Mouse (Mus musculus): Measurements from ENCODE around the gene Rell1. TPM values are rescaled to one million over a fixed set of nuclear protein-coding genes. Genes with fewer than 3 reads are reported as not detected.

Rell1 gene
- 10 to 100 TPM; 46.0 to 52.3 TPM for total RNA-seq (2023)

DNA sequence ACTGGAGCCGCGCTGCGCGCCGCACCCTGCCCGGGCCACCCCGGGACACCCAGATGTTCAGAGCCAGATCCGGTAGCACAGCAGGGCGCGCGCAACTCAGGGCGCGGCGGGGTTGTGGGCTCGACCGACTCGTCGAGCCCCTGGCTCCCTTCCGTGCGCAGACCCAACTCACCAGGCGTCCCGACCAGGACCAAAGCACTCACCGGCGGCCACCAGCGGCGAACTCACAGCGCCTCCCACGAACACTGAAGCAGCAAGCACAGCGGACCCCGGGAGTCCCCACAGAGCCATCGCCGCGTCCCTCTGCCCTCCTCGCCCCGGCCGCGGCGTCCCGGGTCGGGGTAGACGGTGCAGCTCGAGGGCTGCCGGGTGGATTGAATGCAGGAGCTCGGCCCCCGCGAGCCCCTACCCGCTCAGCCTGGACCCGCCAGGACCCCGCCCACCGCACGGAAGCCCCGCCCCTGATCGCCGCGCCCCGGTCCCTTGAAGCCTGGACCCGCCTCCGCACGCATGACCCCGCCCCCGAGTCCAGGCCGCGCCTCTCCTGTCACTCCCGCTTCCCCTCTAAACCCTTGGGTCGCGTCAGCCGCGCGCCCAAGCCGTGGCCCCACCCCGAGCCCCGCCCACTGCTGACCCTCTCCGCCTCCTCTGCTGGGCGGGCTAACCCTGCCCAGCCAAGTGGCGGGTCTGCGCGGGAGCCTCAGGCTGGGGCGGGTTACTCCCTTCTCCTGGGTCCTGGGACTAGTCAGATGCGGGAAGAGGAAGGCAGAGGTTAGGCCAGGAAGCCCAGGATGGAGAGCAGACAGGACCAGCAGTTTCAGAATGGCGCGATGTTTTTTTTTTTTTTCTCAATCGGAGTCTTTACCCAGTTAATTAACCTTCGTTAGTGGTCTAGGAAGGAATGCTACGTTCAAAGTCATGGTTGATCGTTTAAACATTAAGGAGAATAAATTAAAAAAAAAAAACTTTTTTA, at the start of gene Rell1:
TSS of gene Rell1 (minus strand) at position 455 of the 973 bp plus-strand sequence.

Other genes starting within 250 kb of the Rell1 start
- 1 to 10 TPM; 2.0 to 3.0 TPM for gene 0610040J01Rik, start 156.5 kb downstream of the Rell1 start, total RNA-seq (2023)
- gene Pgm2, start 124.1 kb upstream of the Rell1 start, total RNA-seq (2023): 10 to 100 TPM; 31.5 to 31.8 TPM
- 10 to 100 TPM; 62.5 to 63.5 TPM for gene Tbc1d1, start 187.4 kb upstream of the Rell1 start, total RNA-seq (2023)

Data from neutrophil, adult 59 days (primary cell).